11 mouse cellular contexts compared by ENCODE assay signal in the genomic region with DNA sequence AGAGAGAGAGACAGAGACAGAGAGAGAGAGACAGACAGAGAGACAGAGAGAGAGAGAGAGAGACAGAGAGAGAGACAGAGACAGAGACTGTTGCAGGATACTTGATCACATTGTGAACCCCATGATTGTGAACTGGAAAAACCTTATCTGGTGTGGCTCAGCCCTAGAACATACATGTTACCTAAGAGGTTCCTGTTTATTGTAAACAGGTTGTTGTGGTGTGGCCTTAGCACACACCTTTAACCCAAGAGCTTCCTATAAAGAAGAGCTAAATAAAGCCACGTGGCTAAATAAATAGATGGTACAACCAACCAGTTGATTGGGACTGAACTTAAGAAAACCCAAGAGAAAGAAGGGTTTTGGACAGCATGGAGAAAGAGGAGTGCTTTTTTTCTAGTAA.
"Had no signal": no experiment of that assay in that cellular context is flagged by ENCODE, and none has a peak within 500 bp of the region (broad histone marks: within the 10 kb centered on the region; RNA-seq: fewer than 3 reads in every experiment).

No protein-coding gene starts in this region.

- DNase-seq: liver, postnatal 0 days; lung, adult 2 months; lung, postnatal 14 days; lung, postnatal 36 days; right cerebral cortex, postnatal 14 days; thymus, adult 2 months; thymus, postnatal 25 days; thymus, postnatal 4 days had no signal

- ATAC-seq: liver, postnatal 0 days; lung, postnatal 0 days; midbrain, embryonic 13.5 days; midbrain, embryonic 15.5 days had no signal
